Mouse (Mus musculus) frontal cortex, postnatal 25 days (tissue): ENCODE measurements around the gene Lipc.
A peak's percentile ranks its signal among the peaks of the same experiment; 100 is the strongest.

Experiments
- DNase-seq, 2 experiments: peaks; one replicate each; pipeline ENCODE4 v3.0.0; 2022; ENCODE audit warnings: low spot score in 2 of 2

Lipc gene

GRCm38 (mm10) chr9:70818739-70819138 lies 133.3 kb downstream of the Lipc start:
- DNase-seq, result no peak

- DNase-seq, result no peak
These were observed 134.6 kb downstream of the Lipc start for GRCm38 (mm10) chr9:70817396-70817795.

- DNase-seq, result peak in 1 of 2 experiments; percentile 25
These were observed 135.2 kb downstream of the Lipc start for GRCm38 (mm10) chr9:70816701-70817305.

DNA sequence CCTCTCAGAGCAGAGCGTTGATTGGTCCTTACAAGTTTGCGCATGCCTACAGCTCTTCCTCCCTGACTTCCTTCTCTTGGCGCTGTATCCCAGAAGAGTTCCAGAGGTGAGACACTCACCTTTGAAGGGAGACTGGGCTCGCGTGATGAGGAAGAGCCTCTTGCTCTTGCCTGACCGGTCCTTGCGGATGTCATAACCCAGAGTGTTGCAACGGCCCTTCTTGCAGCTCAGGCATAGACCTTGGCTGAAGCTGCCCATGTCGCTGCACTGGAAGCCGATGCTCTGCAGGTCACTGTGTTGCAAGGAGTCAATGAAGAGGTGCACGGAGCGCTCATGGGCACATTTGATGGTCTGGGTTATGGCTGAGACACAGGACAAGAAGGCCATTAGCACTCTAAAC lies 139.5 kb downstream of the Lipc start:
- DNase-seq, result no peak

DNA sequence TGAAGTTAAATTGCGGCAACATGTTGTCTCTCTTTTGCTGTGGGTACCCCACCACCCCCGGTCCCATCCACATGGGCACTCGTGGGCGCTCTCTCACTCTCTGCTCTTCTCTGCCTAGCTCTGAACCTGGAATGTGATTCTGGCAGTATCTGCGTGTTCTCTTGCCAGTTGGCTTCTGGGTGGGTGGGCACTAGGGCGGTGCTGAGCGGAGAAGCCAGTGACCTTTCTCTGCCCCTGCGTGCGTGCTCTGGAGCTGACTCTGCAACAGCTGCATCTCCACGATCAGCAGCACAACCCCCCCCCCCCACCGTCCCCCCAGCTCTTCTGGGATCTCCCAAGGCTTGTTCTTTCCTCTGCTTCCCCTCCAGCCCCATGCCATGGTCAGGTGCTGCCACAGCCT lies 144.3 kb downstream of the Lipc start:
- no peak for DNase-seq

- no peak for DNase-seq
These were observed 146.0 kb downstream of the Lipc start for GRCm38 (mm10) chr9:70806069-70806468.

DNA sequence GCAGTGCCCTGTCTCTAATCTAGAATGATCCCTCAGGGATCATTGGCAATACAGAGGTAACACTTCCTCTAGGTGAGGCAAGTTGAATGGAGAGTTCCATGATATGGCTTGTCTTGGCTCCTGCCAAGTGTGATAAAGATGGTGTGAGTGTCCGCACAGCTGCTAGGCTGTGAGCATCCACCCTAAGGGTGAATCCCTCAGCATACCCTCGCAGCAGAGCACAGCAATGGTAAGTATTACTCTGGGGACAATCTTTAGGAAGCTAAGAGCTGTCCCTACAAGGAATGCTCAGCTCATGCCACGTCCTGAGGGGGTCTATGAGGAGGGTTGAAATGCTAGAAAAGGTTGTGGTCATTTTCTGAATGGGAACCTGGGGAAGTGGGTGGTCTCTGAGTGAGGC lies 149.2 kb downstream of the Lipc start:
- DNase-seq, result no peak

- DNase-seq, result no peak
These were observed 150.3 kb downstream of the Lipc start for GRCm38 (mm10) chr9:70801761-70802160.

DNA sequence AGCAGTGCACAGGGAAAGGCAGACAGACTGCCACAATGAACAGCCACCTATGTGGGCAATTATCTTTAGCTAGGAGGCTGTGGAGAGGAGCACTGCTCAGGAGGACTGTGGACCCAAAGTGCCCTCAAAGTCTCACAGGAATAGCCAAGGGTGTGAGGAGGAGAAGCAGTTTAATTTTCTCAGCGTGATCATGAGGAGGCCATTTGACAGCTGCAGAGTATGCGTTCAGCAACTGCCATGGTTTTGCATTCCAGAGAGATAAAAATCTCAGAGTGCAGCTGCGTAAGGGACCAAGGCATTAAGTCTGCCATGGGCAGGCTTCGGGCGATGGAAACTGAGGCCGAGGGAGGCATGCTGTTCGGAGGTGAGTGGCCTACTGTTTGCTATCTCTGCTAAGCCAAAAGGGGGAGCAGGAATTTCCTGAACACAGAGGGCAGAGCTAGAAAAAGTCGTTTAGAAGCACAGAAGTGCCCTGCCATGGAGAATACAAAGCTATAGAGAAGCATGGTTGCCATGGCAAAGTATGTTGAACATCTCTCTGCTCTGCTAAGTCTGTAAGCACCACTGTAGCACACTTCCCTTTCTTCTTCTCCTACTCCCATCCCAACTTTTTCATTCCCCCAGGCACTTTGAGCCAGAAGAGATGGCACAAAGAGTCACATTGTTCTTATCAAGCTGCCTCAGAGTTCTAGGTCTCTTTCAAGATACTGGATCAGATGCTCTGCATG lies 151.3 kb downstream of the Lipc start:
- no peak for DNase-seq

- DNase-seq, result no peak
These were observed 156.6 kb downstream of the Lipc start for GRCm38 (mm10) chr9:70795439-70795757.

- no peak for DNase-seq
These were observed 157.2 kb downstream of the Lipc start for GRCm38 (mm10) chr9:70794643-70795438.

DNA sequence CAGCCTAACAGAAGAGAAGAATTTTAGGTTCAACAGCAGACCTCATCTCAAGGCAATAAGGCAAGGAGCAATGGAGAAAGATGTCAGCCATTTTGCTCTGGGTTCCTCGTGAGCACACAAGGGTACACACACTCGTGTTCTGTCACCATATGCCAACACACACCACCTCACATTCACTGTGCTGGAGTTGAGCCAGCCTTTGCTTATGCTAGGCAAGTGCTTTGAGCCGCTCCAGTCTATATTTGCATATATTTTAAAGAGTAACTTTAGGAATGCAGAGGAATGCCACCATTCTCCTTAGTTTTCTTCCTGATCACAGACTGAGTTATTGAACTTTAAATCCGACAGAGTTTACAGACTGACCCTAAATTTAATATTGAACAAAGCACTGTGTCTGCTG lies 161.4 kb downstream of the Lipc start:
- no peak for DNase-seq

GRCm38 (mm10) chr9:70788705-70789104 lies 163.3 kb downstream of the Lipc start:
- DNase-seq, result peak; percentile 21 to 37

DNA sequence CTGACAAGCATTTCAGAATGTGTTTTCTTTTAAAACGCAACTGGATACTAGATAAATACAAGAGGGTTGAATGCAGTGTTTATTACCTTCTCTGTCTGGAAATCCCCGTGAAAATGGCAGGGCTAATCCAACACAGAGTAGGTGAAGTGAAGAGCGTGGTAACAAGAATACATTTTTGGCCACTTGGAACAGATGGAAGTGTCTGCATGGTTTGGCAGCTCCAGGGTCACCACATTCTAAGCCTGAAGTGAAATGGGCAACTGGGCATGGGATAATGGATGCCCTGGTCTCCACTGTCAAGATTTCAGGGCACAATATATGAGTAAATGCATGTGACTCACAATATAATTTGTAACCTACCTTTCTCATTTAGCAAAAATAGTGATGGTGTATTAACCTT lies 169.8 kb downstream of the Lipc start:
- DNase-seq, result no peak

- no peak for DNase-seq
These were observed 176.5 kb downstream of the Lipc start for GRCm38 (mm10) chr9:70775517-70775916.

- DNase-seq, result no peak
These were observed 191.1 kb downstream of the Lipc start for GRCm38 (mm10) chr9:70760974-70761373.

- no peak for DNase-seq
These were observed 200.4 kb downstream of the Lipc start for GRCm38 (mm10) chr9:70751504-70752222.
